Mouse (Mus musculus): ENCODE results near the gene Sh2d6. TPM values are rescaled to one million over a fixed set of nuclear protein-coding genes. Genes with fewer than 3 reads are reported as not detected.
"Not testable (repeated sequence)": the region's sequence is repeated elsewhere in the genome, so short reads cannot be mapped to it uniquely, and the experiment has no call there.

The Sh2d6 gene
- polyA plus RNA-seq, 1 experiment from 2014 or later: not detected

DNA sequence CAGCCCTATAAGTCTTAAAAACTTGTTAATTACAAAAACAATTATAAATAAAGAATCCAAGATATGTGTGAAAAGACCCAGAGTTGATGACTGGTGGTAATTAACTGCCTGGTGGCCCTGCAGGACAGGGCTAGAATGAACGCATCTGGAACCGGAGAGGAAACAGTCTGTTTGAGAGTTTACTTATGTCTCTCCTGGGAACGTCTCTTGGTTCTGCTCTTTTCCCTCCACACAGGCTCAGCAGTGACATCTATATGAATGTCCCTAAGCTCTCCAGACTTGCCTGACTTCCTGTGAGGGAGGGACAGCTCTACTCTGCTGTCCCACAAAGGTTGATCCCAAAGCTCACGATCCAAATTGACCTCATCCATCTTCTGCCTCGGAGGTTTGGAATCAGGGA, 22.6 kb downstream of the Sh2d6 start:
- Histone ChIP-seq H3K27ac (no peak overlapping the region), H3K9me3 (replicated peaks) (no peaks in the 10 kb centered on the region), H3K27me3 (no peaks in the 10 kb centered on the region), H3K4me3 (replicated peaks) (no peak overlapping the region), H3K9ac (no peak overlapping the region), H3K4me2 (no peak overlapping the region), H3K36me3 (no peaks in the 10 kb centered on the region), H3K4me1 (replicated peaks) (no peaks in the 10 kb centered on the region)
- ATAC-seq (ENCODE audit: low read depth) (no peak), DNase-seq (no peak)
- WGBS (ENCODE audit: insufficient replicate concordance): 49% methylated on average over 5 of the region's 5 CpGs

DNA sequence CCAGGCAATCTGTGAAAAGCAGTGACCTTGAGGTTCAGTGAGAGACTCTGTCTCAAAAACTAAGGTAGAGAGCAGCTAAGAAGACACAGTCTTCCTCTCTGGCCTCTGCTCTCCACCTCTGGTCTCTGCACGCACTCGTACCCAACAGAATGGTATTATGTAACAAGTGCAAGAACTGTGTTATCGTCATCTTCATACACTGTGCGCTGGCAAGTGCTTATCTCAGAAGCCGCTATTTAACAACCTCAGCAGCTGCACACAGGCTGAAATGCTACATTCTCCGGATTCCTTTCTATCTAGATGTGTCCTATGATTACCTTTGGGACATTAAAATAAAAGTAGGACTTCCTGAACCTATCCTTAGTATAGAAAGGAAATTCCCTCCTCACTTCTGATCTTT, 28.6 kb downstream of the Sh2d6 start:
- H3K9me3 ChIP-seq (replicated peaks): no peaks in the 10 kb centered on the region
- H3K9ac ChIP-seq: no peak overlapping the region
- H3K36me3 ChIP-seq: no peaks in the 10 kb centered on the region
- WGBS (ENCODE audit: insufficient replicate concordance): 13% methylated on average over 6 of the region's 6 CpGs
- no peak overlapping the region for H3K27ac ChIP-seq
- no peak overlapping the region for H3K4me2 ChIP-seq
- DNase-seq: peak; percentile 29
- no peaks in the 10 kb centered on the region for H3K27me3 ChIP-seq
- H3K4me1 ChIP-seq (replicated peaks): peaks cover 15% of the 10 kb centered on the region
- no peak overlapping the region for H3K4me3 ChIP-seq (replicated peaks)
- peak; percentile 83 for ATAC-seq (ENCODE audit: low read depth)

DNA sequence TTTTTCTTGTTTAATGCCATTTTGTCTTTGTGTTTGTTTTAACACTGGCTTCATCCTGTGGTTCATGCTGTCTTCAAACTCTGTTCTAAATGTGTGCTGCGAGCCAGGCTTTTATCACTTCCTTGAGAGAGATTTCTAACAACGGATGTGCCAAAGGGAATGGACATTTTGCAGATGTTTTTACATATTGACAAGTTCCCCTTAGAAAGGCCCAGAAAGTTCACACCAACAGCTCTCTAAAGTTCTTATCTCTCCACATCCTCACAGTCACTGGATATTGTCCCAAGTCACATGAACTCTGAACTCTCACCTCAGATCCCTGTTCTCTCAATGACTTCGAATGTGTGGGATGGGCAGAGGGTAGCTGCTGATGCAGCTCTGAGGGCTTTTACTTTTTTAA, 30.4 kb downstream of the Sh2d6 start:
- no peak overlapping the region for H3K4me3 ChIP-seq (replicated peaks)
- no peaks in the 10 kb centered on the region for H3K9me3 ChIP-seq (replicated peaks)
- H3K9ac ChIP-seq: no peak overlapping the region
- no peak for DNase-seq
- peaks cover 15% of the 10 kb centered on the region for H3K4me1 ChIP-seq (replicated peaks)
- no peaks in the 10 kb centered on the region for H3K36me3 ChIP-seq
- H3K27ac ChIP-seq: no peak overlapping the region
- WGBS (ENCODE audit: insufficient replicate concordance): 49% methylated on average over 3 of the region's 3 CpGs
- H3K4me2 ChIP-seq: no peak overlapping the region
- no peak for ATAC-seq (ENCODE audit: low read depth)
- no peaks in the 10 kb centered on the region for H3K27me3 ChIP-seq

DNA sequence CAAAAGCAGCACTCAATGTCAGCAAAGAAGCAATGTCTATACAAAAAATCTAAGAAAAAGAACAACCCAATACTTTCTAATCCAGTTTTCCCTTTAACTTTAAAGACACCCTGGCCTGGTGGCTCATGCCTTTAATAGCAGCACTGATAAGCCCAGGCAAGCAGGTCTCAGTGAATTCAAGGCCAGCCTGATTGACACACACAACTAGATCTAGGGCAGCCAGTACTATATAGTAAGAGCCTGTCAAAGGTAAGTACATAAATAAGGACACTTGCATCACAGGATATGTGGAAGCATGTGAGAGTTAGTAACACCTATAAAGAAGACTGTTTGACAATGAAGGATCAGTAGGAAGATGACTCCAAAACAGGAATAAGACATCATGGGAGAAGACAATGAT, 32.0 kb downstream of the Sh2d6 start:
- no peaks in the 10 kb centered on the region for H3K9me3 ChIP-seq (replicated peaks)
- ATAC-seq (ENCODE audit: low read depth) (no peak), DNase-seq (no peak)
- H3K4me2 ChIP-seq: no peak overlapping the region
- no peak overlapping the region for H3K9ac ChIP-seq
- H3K36me3 ChIP-seq: no peaks in the 10 kb centered on the region
- H3K27ac ChIP-seq: no peak overlapping the region
- H3K4me1 ChIP-seq (replicated peaks): peaks cover 15% of the 10 kb centered on the region
- H3K27me3 ChIP-seq: no peaks in the 10 kb centered on the region
- H3K4me3 ChIP-seq (replicated peaks): no peak overlapping the region

DNA sequence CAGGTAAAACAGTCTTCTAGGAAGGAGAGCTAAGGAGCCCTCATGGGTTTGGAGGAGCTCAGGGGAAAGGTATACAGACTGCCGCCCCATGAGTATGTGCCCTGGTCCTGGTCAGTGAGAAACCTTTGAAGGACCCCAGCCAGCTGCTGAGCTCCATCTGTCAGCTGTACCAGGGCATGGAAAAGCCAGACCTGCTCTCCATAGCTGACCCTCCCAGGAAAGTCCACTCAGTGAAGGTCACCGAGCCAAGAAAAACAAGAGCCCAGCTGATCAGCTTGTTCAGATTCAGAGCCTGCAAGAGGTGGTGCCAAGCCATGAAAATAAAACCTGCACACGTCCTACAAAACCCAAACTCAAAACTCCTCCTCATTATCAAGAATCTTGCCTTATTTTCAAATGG, 32.7 kb downstream of the Sh2d6 start:
- Histone ChIP-seq H3K9me3 (replicated peaks) (no peaks in the 10 kb centered on the region), H3K27me3 (no peaks in the 10 kb centered on the region), H3K27ac (no peak overlapping the region), H3K4me1 (replicated peaks) (peaks cover 15% of the 10 kb centered on the region), H3K9ac (no peak overlapping the region), H3K4me3 (replicated peaks) (no peak overlapping the region), H3K36me3 (no peaks in the 10 kb centered on the region), H3K4me2 (no peak overlapping the region)
- ATAC-seq (ENCODE audit: low read depth) (no peak), DNase-seq (no peak)
- WGBS (ENCODE audit: insufficient replicate concordance): 51% methylated on average over 3 of the region's 3 CpGs

DNA sequence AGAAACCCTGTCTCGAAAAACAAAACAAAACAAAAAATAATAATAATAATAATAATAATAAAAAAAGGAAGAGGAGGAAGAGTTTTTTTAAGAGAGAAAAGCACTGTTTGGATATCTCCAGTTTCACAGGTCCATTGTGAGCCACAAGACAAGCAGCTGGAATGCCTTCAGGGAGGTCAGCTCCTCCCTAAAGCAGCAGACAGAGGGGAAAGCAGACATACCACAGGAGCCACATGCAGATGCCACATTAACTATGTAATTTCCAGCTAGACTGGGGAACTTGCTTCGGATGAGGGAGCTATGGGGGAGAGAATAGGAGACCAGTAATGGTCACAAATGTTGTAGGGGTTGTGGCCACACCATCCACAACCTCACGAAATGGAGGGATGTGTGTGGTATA, 34.2 kb downstream of the Sh2d6 start:
- no peak overlapping the region for H3K4me2 ChIP-seq
- H3K9me3 ChIP-seq (replicated peaks): no peaks in the 10 kb centered on the region
- H3K4me1 ChIP-seq (replicated peaks): 0 out of 2 replicates have a peak, but pooled peaks cover 6% of the 10 kb centered on the region
- H3K27me3 ChIP-seq: no peaks in the 10 kb centered on the region
- no peak overlapping the region for H3K9ac ChIP-seq
- DNase-seq (no peak), ATAC-seq (ENCODE audit: low read depth) (no peak)
- H3K36me3 ChIP-seq: no peaks in the 10 kb centered on the region
- no peak overlapping the region for H3K27ac ChIP-seq
- no peak overlapping the region for H3K4me3 ChIP-seq (replicated peaks)
- 45% methylated on average over 3 of the region's 3 CpGs for WGBS (ENCODE audit: insufficient replicate concordance)

DNA sequence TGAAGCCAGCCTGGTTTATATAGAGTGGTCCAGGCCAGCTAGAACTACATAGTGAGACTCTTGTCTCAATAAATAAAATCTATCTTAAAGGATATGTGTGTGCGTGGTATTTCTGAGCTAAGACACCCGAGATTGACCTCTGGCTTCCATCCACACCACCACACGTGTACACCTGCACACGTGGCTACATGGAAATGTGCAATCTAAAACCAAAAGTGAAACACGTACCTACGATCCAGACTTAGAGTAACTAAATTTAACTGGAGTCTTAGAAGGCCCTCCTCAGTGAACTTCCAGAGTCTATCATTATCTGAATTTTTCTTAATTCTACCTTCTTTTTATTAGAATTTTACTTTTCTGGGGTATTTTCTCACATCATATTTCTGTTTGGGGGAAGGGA, 35.2 kb downstream of the Sh2d6 start:
- Histone ChIP-seq H3K9me3 (replicated peaks) (no peaks in the 10 kb centered on the region), H3K4me3 (replicated peaks) (no peak overlapping the region), H3K36me3 (no peaks in the 10 kb centered on the region), H3K4me1 (replicated peaks) (0 out of 2 replicates have a peak, but pooled peaks cover 5% of the 10 kb centered on the region), H3K9ac (no peak overlapping the region), H3K27ac (no peak overlapping the region), H3K27me3 (no peaks in the 10 kb centered on the region), H3K4me2 (no peak overlapping the region)
- 69% methylated on average over 6 of the region's 6 CpGs for WGBS (ENCODE audit: insufficient replicate concordance)
- DNase-seq: no peak
- ATAC-seq (ENCODE audit: low read depth): no peak

DNA sequence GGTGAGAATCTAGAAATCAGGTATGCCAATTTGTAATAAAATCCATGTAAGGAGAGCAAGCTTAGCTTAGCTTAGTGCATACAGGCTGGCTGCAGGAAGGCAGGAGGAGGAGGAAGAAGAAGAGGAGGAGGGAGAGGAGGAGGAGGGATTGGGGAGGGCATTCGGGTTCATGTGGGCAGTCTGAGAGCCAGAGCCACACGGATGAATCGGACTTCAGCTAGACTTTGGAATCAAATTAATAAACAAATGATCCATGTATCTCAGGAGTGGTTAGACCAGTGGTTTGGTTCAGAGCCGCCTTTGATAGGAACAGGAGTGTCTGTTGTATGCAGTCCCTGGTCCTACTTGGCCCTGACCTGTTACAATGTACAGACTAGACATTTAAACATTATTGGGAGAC, 36.6 kb downstream of the Sh2d6 start:
- no peak for ATAC-seq (ENCODE audit: low read depth)

DNA sequence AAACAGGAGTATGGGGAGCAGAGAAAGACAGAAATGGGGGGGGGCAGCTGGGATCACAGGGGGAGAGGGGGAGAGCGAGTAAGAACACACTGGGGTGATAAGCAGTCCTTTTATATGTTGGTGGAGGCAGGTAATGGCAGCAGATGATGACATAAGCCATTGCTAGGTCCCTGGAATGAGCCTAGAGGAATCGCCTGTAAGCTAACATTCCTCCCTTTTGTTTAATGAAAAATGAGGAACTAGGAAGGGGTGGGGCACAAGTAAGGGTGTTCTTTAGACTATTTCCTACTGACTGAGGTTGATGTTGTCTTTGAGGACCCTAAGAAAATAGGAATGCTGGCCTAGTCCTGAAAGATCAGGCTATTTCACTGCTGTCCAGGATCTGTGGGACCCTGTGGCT, 39.4 kb downstream of the Sh2d6 start:
- Histone ChIP-seq H3K9me3 (replicated peaks) (no peaks in the 10 kb centered on the region), H3K36me3 (no peaks in the 10 kb centered on the region), H3K27me3 (no peaks in the 10 kb centered on the region), H3K4me3 (replicated peaks) (no peak overlapping the region), H3K4me1 (replicated peaks) (peaks cover 5% of the 10 kb centered on the region; the same call in 1 of the 2 replicates), H3K4me2 (no peak overlapping the region), H3K27ac (no peak overlapping the region), H3K9ac (no peak overlapping the region)
- WGBS (ENCODE audit: insufficient replicate concordance): 43% methylated on average over 2 of the region's 2 CpGs
- DNase-seq (no peak), ATAC-seq (ENCODE audit: low read depth) (no peak)

More for the DNA sequence above, 36.6 kb downstream of the Sh2d6 start:
- no peak overlapping the region for H3K4me2 ChIP-seq
- 63% methylated on average over 4 of the region's 4 CpGs for WGBS (ENCODE audit: insufficient replicate concordance)
- H3K9ac ChIP-seq: no peak overlapping the region
- H3K36me3 ChIP-seq: no peaks in the 10 kb centered on the region
- H3K4me1 ChIP-seq (replicated peaks): peaks cover 7% of the 10 kb centered on the region; the same call in 1 of the 2 replicates
- H3K4me3 ChIP-seq (replicated peaks): no peak overlapping the region
- DNase-seq: no peak
- H3K9me3 ChIP-seq (replicated peaks): no peaks in the 10 kb centered on the region
- no peak overlapping the region for H3K27ac ChIP-seq
- H3K27me3 ChIP-seq: no peaks in the 10 kb centered on the region

DNA sequence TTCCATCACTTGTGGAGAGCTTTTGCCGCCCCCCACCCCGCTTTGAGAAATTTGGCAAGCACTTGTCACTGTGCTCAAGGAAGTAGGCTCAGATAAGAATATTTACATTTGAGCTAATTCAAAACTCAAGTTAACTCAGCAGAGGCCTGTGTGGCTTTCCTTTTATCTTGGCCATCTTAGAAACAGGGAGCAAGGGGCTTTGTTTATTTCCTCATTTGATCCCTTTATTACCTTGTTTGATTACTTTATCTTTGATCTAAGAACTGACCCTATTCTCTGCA, 41.1 kb downstream of the Sh2d6 start:
- H3K4me1 ChIP-seq (replicated peaks): peaks cover 5% of the 10 kb centered on the region; the same call in 1 of the 2 replicates
- no peak for ATAC-seq (ENCODE audit: low read depth)
- no peak overlapping the region for H3K27ac ChIP-seq
- no peaks in the 10 kb centered on the region for H3K27me3 ChIP-seq
- no peak overlapping the region for H3K4me2 ChIP-seq
- H3K4me3 ChIP-seq (replicated peaks): no peak overlapping the region
- no peaks in the 10 kb centered on the region for H3K36me3 ChIP-seq
- no peak overlapping the region for H3K9ac ChIP-seq
- no peak for DNase-seq
- no peaks in the 10 kb centered on the region for H3K9me3 ChIP-seq (replicated peaks)
- WGBS (ENCODE audit: insufficient replicate concordance): 54% methylated on average over 2 of the region's 2 CpGs

DNA sequence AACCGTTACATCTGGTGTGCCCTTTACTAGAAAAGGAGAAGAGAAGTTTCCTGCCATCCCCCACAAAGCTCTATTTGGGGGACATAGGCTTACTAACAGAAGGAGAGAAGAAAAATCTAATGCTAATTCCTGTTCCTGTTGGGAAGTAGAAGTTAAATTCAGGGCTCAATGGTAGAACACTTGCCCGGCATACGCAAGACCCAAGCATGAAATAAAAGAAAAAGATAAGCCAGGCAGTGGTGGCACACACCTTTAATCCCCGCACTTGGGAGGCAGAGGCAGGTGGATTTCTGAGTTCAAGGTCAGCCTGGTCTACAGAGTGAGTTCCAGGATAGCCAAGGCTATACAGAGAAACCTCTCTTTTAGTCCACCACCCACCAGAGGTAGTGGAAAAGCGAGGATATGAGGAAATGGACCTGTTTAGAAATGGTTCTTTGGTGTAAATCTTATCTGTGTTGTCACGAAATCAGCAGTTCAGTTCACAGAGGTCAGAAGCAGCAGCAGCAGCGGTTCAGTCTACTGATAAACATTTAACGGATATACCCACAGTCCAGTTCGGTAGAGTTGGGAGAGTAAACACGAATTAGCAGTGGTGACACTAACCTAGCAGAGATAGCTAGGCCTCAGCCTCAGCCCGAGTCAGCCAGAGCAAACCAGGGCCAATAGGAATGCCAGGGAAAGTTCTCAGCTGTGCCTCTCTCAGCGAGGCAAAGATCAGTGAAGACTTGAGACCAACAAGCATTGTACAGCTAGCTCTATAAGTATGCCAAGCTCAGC, 41.7 kb downstream of the Sh2d6 start:
- no peak overlapping the region for H3K9ac ChIP-seq
- H3K4me1 ChIP-seq (replicated peaks): peaks cover 5% of the 10 kb centered on the region; the same call in 1 of the 2 replicates
- no peaks in the 10 kb centered on the region for H3K9me3 ChIP-seq (replicated peaks)
- H3K27ac ChIP-seq: no peak overlapping the region
- no peak for ATAC-seq (ENCODE audit: low read depth)
- WGBS (ENCODE audit: insufficient replicate concordance): 50% methylated on average over 12 of the region's 12 CpGs
- no peaks in the 10 kb centered on the region for H3K27me3 ChIP-seq
- H3K4me3 ChIP-seq (replicated peaks): no peak overlapping the region
- no peak overlapping the region for H3K4me2 ChIP-seq
- no peak for DNase-seq
- no peaks in the 10 kb centered on the region for H3K36me3 ChIP-seq

DNA sequence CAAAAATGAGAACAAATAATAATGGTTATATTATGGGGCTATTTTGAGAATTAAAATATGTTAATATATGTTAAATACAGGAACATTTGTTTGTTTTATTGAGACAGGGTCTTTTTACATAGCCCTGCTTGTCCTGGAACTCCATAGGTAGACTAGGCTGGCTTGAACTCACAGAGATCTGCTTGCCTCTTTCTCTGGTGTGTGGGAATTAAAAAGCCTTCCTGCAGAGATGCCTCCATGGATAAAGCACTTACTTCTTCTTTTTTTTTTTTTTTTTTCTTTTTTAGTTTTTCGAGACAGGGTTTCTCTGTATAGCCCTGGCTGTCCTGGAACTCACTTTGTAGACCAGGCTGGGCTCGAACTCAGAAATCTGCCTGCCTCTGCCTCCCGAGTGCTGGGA, 42.8 kb downstream of the Sh2d6 start:
- not testable (repeated sequence) for H3K9me3 ChIP-seq (replicated peaks); H3K4me2 ChIP-seq; H3K27ac ChIP-seq; DNase-seq; H3K4me3 ChIP-seq (replicated peaks); H3K4me1 ChIP-seq (replicated peaks); H3K27me3 ChIP-seq; H3K9ac ChIP-seq; ATAC-seq (ENCODE audit: low read depth); H3K36me3 ChIP-seq
- 76% methylated on average over 3 of the region's 3 CpGs for WGBS (ENCODE audit: insufficient replicate concordance)

Measured in liver, embryonic 13.5 days (tissue).